Mouse (Mus musculus): ENCODE results near the gene Ksr1. TPM values are rescaled to one million over a fixed set of nuclear protein-coding genes. Genes with fewer than 3 reads are reported as not detected.

Gene Ksr1
- polyA plus RNA-seq, 1 experiment from 2014 or later, result 4.4 TPM

GRCm38 (mm10) chr11:79080965-79081891 is 65.0 kb downstream of the Ksr1 start:
- H3K4me2 ChIP-seq, result no peak overlapping the region
- H3K4me3 ChIP-seq (ENCODE audit: low read depth, low read length), result no peak overlapping the region
- no peak overlapping the region for H3K9ac ChIP-seq (ENCODE audit: low read depth, low read length)
- no peak overlapping the region for H3K27ac ChIP-seq (ENCODE audit: low read depth, low read length)
- no peaks in the 10 kb centered on the region for H3K36me3 ChIP-seq (ENCODE audit: control insufficient read depth, insufficient read depth, low read length)
- H3K27me3 ChIP-seq (ENCODE audit: control insufficient read depth, insufficient read depth, low read length), result no peaks in the 10 kb centered on the region
- H3K4me1 ChIP-seq (ENCODE audit: control insufficient read depth, insufficient read depth, low read length), result peaks cover 64% of the 10 kb centered on the region
- H3K9me3 ChIP-seq (replicated peaks; ENCODE audit: control insufficient read depth, low read length), result no peaks in the 10 kb centered on the region
- ATAC-seq (replicated peaks; ENCODE audit: insufficient number of reproducible peaks, low FRiP score, low TSS enrichment), result no peak
- WGBS (ENCODE audit: insufficient replicate concordance), result 58% methylated on average over 16 of the region's 16 CpGs

- no peak overlapping the region for H3K4me3 ChIP-seq (ENCODE audit: low read depth, low read length)
- no peak overlapping the region for H3K27ac ChIP-seq (ENCODE audit: low read depth, low read length)
- H3K4me2 ChIP-seq, result no peak overlapping the region; the same call in 1 of the 2 replicates
- H3K4me1 ChIP-seq (ENCODE audit: control insufficient read depth, insufficient read depth, low read length), result peaks cover 64% of the 10 kb centered on the region
- no peak for ATAC-seq (replicated peaks; ENCODE audit: insufficient number of reproducible peaks, low FRiP score, low TSS enrichment)
- 45% methylated on average over 6 of the region's 6 CpGs for WGBS (ENCODE audit: insufficient replicate concordance)
- no peaks in the 10 kb centered on the region for H3K36me3 ChIP-seq (ENCODE audit: control insufficient read depth, insufficient read depth, low read length)
- H3K9ac ChIP-seq (ENCODE audit: low read depth, low read length), result no peak overlapping the region
- H3K9me3 ChIP-seq (replicated peaks; ENCODE audit: control insufficient read depth, low read length), result no peaks in the 10 kb centered on the region
- H3K27me3 ChIP-seq (ENCODE audit: control insufficient read depth, insufficient read depth, low read length), result no peaks in the 10 kb centered on the region
These were observed 66.1 kb downstream of the Ksr1 start for GRCm38 (mm10) chr11:79080081-79080480.

- no peak overlapping the region for H3K4me3 ChIP-seq (ENCODE audit: low read depth, low read length)
- no peaks in the 10 kb centered on the region for H3K9me3 ChIP-seq (replicated peaks; ENCODE audit: control insufficient read depth, low read length)
- H3K27me3 ChIP-seq (ENCODE audit: control insufficient read depth, insufficient read depth, low read length), result no peaks in the 10 kb centered on the region
- 69% methylated on average over 12 of the region's 12 CpGs for WGBS (ENCODE audit: insufficient replicate concordance)
- no peak overlapping the region for H3K4me2 ChIP-seq
- no peaks in the 10 kb centered on the region for H3K36me3 ChIP-seq (ENCODE audit: control insufficient read depth, insufficient read depth, low read length)
- no peak for ATAC-seq (replicated peaks; ENCODE audit: insufficient number of reproducible peaks, low FRiP score, low TSS enrichment)
- no peak overlapping the region for H3K9ac ChIP-seq (ENCODE audit: low read depth, low read length)
- peaks cover 48% of the 10 kb centered on the region for H3K4me1 ChIP-seq (ENCODE audit: control insufficient read depth, insufficient read depth, low read length)
- H3K27ac ChIP-seq (ENCODE audit: low read depth, low read length), result no peak overlapping the region
These were observed 69.7 kb downstream of the Ksr1 start for GRCm38 (mm10) chr11:79076484-79076883.

DNA sequence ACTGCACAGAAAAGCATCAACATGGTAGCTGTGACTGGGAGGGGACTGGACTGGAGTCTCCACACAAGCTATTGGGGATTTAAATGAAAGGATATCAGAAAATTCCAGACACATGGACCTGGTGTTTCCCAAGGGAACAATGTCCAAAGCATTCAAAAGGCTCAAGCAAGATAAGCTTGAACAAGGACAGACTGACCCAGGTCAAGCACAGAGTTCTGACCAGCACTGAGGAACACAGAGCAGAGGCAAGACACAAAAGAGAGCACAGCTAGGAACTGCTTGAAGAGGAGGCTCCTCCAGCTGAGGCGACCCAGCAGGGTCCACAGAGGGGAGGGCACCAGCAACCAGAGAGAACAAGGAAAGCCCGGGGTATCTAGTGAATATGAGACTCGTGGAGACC is 71.2 kb downstream of the Ksr1 start:
- H3K27ac ChIP-seq (ENCODE audit: low read depth, low read length), result no peak overlapping the region
- 68% methylated on average over 3 of the region's 3 CpGs for WGBS (ENCODE audit: insufficient replicate concordance)
- H3K36me3 ChIP-seq (ENCODE audit: control insufficient read depth, insufficient read depth, low read length), result no peaks in the 10 kb centered on the region
- peaks cover 44% of the 10 kb centered on the region for H3K4me1 ChIP-seq (ENCODE audit: control insufficient read depth, insufficient read depth, low read length)
- no peaks in the 10 kb centered on the region for H3K9me3 ChIP-seq (replicated peaks; ENCODE audit: control insufficient read depth, low read length)
- H3K9ac ChIP-seq (ENCODE audit: low read depth, low read length), result no peak overlapping the region
- no peak overlapping the region for H3K4me2 ChIP-seq
- no peaks in the 10 kb centered on the region for H3K27me3 ChIP-seq (ENCODE audit: control insufficient read depth, insufficient read depth, low read length)
- no peak overlapping the region for H3K4me3 ChIP-seq (ENCODE audit: low read depth, low read length)
- no peak for ATAC-seq (replicated peaks; ENCODE audit: insufficient number of reproducible peaks, low FRiP score, low TSS enrichment)

DNA sequence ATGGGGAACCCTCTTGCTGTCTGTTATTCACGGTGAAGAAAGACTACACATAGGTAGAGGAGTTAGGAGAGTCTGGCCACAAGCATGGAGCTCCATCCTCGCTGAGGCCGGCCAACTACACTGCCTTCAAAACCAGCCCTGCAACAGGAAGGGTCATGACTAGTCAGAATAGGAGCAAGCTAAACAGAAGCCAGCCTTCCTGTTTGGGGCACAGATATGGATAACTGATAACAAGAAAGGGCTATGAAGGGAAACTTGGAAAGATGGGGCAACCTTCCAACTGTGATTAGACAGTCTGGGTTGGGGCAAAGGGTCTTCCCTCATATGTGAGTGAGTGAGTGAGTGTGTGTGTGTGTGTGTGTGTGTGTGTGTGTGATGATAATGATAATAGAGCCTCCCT is 71.6 kb downstream of the Ksr1 start:
- Histone ChIP-seq H3K4me3 (ENCODE audit: low read depth, low read length) (no peak overlapping the region), H3K36me3 (ENCODE audit: control insufficient read depth, insufficient read depth, low read length) (no peaks in the 10 kb centered on the region), H3K4me2 (no peak overlapping the region), H3K9ac (ENCODE audit: low read depth, low read length) (no peak overlapping the region), H3K9me3 (replicated peaks; ENCODE audit: control insufficient read depth, low read length) (no peaks in the 10 kb centered on the region), H3K4me1 (ENCODE audit: control insufficient read depth, insufficient read depth, low read length) (peaks cover 44% of the 10 kb centered on the region), H3K27ac (ENCODE audit: low read depth, low read length) (no peak overlapping the region), H3K27me3 (ENCODE audit: control insufficient read depth, insufficient read depth, low read length) (no peaks in the 10 kb centered on the region)
- WGBS (ENCODE audit: insufficient replicate concordance), result 92% methylated on average over 3 of the region's 3 CpGs
- no peak for ATAC-seq (replicated peaks; ENCODE audit: insufficient number of reproducible peaks, low FRiP score, low TSS enrichment)

DNA sequence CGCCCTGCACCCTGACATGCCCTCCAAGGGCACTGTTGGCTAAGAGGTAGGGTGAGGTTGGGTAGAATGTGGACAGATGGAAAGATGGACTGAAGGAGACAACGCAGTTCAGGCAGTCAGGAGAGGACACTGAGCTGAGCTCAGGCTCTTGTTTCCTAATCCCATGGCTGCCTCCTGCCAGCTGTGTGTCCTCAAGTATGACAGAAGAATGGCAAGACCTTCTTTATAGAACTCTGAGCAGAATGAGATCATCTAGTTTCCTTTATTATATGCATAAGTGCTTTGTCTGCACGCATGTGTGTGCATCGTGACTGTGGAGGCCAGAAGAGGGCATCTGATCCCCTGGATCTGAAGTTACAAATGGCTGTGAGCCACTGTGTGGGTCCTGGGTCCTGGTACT is 72.6 kb downstream of the Ksr1 start:
- no peak overlapping the region for H3K4me3 ChIP-seq (ENCODE audit: low read depth, low read length)
- WGBS (ENCODE audit: insufficient replicate concordance), result 86% methylated on average over 4 of the region's 4 CpGs
- ATAC-seq (replicated peaks; ENCODE audit: insufficient number of reproducible peaks, low FRiP score, low TSS enrichment), result no peak
- no peaks in the 10 kb centered on the region for H3K9me3 ChIP-seq (replicated peaks; ENCODE audit: control insufficient read depth, low read length)
- H3K27ac ChIP-seq (ENCODE audit: low read depth, low read length), result no peak overlapping the region
- no peaks in the 10 kb centered on the region for H3K27me3 ChIP-seq (ENCODE audit: control insufficient read depth, insufficient read depth, low read length)
- H3K36me3 ChIP-seq (ENCODE audit: control insufficient read depth, insufficient read depth, low read length), result no peaks in the 10 kb centered on the region
- peaks cover 48% of the 10 kb centered on the region for H3K4me1 ChIP-seq (ENCODE audit: control insufficient read depth, insufficient read depth, low read length)
- no peak overlapping the region for H3K4me2 ChIP-seq
- no peak overlapping the region for H3K9ac ChIP-seq (ENCODE audit: low read depth, low read length)

DNA sequence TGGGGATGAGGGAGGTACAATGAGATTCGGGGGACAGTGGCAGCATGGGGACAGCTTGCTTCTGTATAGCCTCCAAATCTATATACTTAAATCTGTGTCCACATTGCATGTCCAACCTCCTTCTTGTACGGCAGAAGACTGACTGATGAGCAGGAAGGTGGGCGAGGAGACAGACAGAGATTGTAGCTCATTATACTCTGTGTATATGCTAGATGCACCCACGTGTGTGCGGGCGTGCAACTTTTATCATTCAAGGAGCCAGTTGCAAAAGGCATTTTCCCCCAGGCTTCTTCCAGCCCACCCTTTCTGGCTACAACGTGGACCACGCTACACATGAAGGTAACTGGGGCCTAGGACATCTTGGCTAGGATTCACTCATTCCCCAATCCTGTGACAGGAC is 74.1 kb downstream of the Ksr1 start:
- Histone ChIP-seq H3K9me3 (replicated peaks; ENCODE audit: control insufficient read depth, low read length) (no peaks in the 10 kb centered on the region), H3K4me2 (no peak overlapping the region), H3K9ac (ENCODE audit: low read depth, low read length) (0 out of 2 replicates have a peak overlapping the region, but pooled peaks have one; percentile 19), H3K4me3 (ENCODE audit: low read depth, low read length) (no peak overlapping the region), H3K27me3 (ENCODE audit: control insufficient read depth, insufficient read depth, low read length) (no peaks in the 10 kb centered on the region), H3K36me3 (ENCODE audit: control insufficient read depth, insufficient read depth, low read length) (no peaks in the 10 kb centered on the region), H3K27ac (ENCODE audit: low read depth, low read length) (peak overlapping the region; percentile 58), H3K4me1 (ENCODE audit: control insufficient read depth, insufficient read depth, low read length) (peaks cover 51% of the 10 kb centered on the region)
- 88% methylated on average over 8 of the region's 8 CpGs for WGBS (ENCODE audit: insufficient replicate concordance)
- ATAC-seq (replicated peaks; ENCODE audit: insufficient number of reproducible peaks, low FRiP score, low TSS enrichment), result no peak

DNA sequence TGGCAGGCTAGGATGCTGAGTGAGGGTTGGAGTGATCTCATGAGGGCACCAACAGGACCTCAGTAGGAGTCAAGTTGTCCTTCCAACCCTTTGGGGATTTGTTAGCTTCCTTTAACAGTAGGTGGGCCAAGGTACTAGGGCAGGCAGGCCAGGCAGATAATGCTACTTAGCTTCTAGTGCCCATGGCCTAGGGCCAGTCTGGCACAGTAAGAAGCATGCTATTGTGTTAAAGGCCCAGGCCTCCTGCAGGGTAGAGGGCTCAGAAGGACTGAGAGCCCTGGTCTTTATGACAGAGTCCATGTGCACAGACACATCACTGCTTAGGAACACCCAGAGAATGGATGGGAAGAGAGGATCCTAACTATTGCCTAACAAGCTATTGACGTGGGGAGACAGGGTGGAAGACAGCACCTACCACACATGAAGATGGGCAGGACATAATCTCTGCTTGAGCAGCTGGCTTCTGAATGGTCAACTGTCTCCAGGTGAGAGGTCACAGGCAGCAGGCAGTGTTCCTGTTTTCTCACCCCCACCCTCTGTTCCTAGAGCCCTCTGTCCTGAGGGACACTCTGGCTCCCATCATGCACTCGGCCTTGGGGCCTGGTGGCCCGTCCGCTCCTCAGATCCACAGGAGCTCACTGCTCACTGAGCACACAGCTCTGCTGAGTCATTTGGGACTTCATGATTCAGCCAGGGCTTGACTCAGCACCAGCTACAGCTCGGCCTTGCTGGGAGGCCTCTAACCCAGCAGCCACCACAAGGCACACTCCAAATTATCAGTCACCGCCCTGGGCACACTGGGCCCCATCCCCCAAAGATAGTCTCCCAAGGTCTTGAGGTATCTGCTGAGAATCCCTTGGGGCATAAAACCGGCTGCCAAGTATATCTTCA is 74.9 kb downstream of the Ksr1 start:
- Histone ChIP-seq H3K36me3 (ENCODE audit: control insufficient read depth, insufficient read depth, low read length) (no peaks in the 10 kb centered on the region), H3K27me3 (ENCODE audit: control insufficient read depth, insufficient read depth, low read length) (no peaks in the 10 kb centered on the region), H3K4me3 (ENCODE audit: low read depth, low read length) (no peak overlapping the region), H3K27ac (ENCODE audit: low read depth, low read length) (peak overlapping the region; percentile 75), H3K4me1 (ENCODE audit: control insufficient read depth, insufficient read depth, low read length) (peaks cover 54% of the 10 kb centered on the region), H3K9me3 (replicated peaks; ENCODE audit: control insufficient read depth, low read length) (no peaks in the 10 kb centered on the region), H3K4me2 (peak overlapping the region; percentile 44; the same call in 1 of the 2 replicates), H3K9ac (ENCODE audit: low read depth, low read length) (no peak overlapping the region)
- peak; percentile 84 for ATAC-seq (replicated peaks; ENCODE audit: insufficient number of reproducible peaks, low FRiP score, low TSS enrichment)
- WGBS (ENCODE audit: insufficient replicate concordance), result 57% methylated on average over 7 of the region's 7 CpGs
